Mouse (Mus musculus) hindbrain, embryonic 11.5 days (tissue): ENCODE results near the gene Mrpl47. TPM values are rescaled to one million over a fixed set of nuclear protein-coding genes. Genes with fewer than 3 reads are reported as not detected.
A peak's percentile ranks its signal among the peaks of the same experiment; 100 is the strongest.
"Not testable (repeated sequence)": the region's sequence is repeated elsewhere in the genome, so short reads cannot be mapped to it uniquely, and the experiment has no call there.

Source experiments
- ATAC-seq: fragments of 200-750 bp; cut with Nextera tagmentation; 2 replicates; pipeline ENCODE4 v1.8.0; 2017; ENCODE audit warnings: mild to moderate bottlenecking, moderate TSS enrichment, moderate library complexity; ENCODE audit not compliant: low FRiP score
- DNase-seq: peaks from one replicate; pipeline ENCODE4 v3.0.0-alpha.2; 2015; ENCODE audit warnings: low spot score
- H3K27ac ChIP-seq: fragments of 300-500 bp; sonication (generic); 2 replicates; pipeline ENCODE4 v1.5.1; 2014; ENCODE audit warnings: mild to moderate bottlenecking, low read depth, low read length
- H3K27me3 ChIP-seq: fragments of 300-500 bp; sonication (generic); 2 replicates; pipeline ENCODE4 v1.6.1; 2014; ENCODE audit warnings: mild to moderate bottlenecking, low read length, moderate library complexity, mixed read lengths; ENCODE audit not compliant: control insufficient read depth, insufficient read depth
- H3K36me3 ChIP-seq: fragments of 300-500 bp; sonication (generic); 2 replicates; pipeline ENCODE4 v1.6.1; 2014; ENCODE audit warnings: mild to moderate bottlenecking, low read length, moderate library complexity, mixed read lengths; ENCODE audit not compliant: control insufficient read depth, insufficient read depth
- H3K4me1 ChIP-seq: fragments of 300-500 bp; sonication (generic); replicated peaks from 2 replicates; pipeline ENCODE4 v1.6.1; 2014; ENCODE audit warnings: low read length, mixed read lengths; ENCODE audit not compliant: control insufficient read depth, insufficient read depth
- H3K4me2 ChIP-seq: fragments of 300-500 bp; sonication (generic); replicated peaks from 2 replicates; pipeline ENCODE4 v1.6.1; 2014; ENCODE audit warnings: mild to moderate bottlenecking, low read depth, low read length
- H3K4me3 ChIP-seq: fragments of 300-500 bp; sonication (generic); 2 replicates; pipeline ENCODE4 v1.5.1; 2014; ENCODE audit warnings: low read depth, low read length
- H3K9ac ChIP-seq: fragments of 300-500 bp; sonication (generic); 2 replicates; pipeline ENCODE4 v1.6.1; 2014; ENCODE audit warnings: low read depth, low read length
- H3K9me3 ChIP-seq: fragments of 300-500 bp; sonication (generic); 2 replicates; pipeline ENCODE4 v1.6.1; 2016; ENCODE audit warnings: low read length; ENCODE audit not compliant: control insufficient read depth
- WGBS: fragments of 180-500 bp; shearing (Covaris S2); extraction: QIAGEN DNeasy Blood & Tissue Kit; methylation state at CpG from one replicate; pipeline ENCODE4 v1.1.7; 2014; 5-methylcytosine and 5-hydroxymethylcytosine counted together
- polyA plus RNA-seq: library from polyadenylated mRNA; unstranded; fragments of >200 nt; fragmentation: Nextera tagmentation; extraction: Ambion mirVana; gene quantifications from 2 replicates; pipeline ENCODE4 v1.2.1, GENCODE M21; 2014

Gene Mrpl47
- polyA plus RNA-seq: 45.7 and 45.8 TPM in 2 replicates

- Histone ChIP-seq H3K9me3 (no peaks in the 10 kb centered on the region), H3K9ac (peak within 1 kb of the TSS; percentile 76), H3K4me1 (no peaks in the 10 kb centered on the region), H3K4me2 (peak within 1 kb of the TSS; percentile 75), H3K27me3 (no peaks in the 10 kb centered on the region), H3K36me3 (no peaks in the 10 kb centered on the region), H3K27ac (peak within 1 kb of the TSS; percentile 76), H3K4me3 (peak within 1 kb of the TSS; percentile 91)
- WGBS: under 1% methylated on average over 31 of the region's 31 CpGs
- peak; percentile 69; the same call in 1 of the 2 replicates for ATAC-seq
- DNase-seq: no peak
Observed at GRCm38 (mm10) chr3:32737172-32737655, at the start of gene Mrpl47. Mrpl47 (minus strand) TSS chr3:32737605.

GRCm38 (mm10) chr3:32770781-32771180 is 33.4 kb upstream of the Mrpl47 start:
- Histone ChIP-seq H3K36me3 (no peaks in the 10 kb centered on the region), H3K4me3 (no peak overlapping the region), H3K27me3 (no peaks in the 10 kb centered on the region), H3K9ac (no peak overlapping the region), H3K4me2 (no peak overlapping the region), H3K27ac (no peak overlapping the region), H3K9me3 (no peaks in the 10 kb centered on the region), H3K4me1 (no peaks in the 10 kb centered on the region)
- 68% methylated on average over 2 of the region's 2 CpGs for WGBS
- no peak for ATAC-seq
- DNase-seq: no peak

GRCm38 (mm10) chr3:32763902-32764301 is 26.5 kb upstream of the Mrpl47 start:
- no peak for DNase-seq
- H3K4me3 ChIP-seq: no peak overlapping the region
- H3K27me3 ChIP-seq: no peaks in the 10 kb centered on the region
- no peak overlapping the region for H3K27ac ChIP-seq
- 46% methylated on average over 7 of the region's 7 CpGs for WGBS
- no peak for ATAC-seq
- H3K9me3 ChIP-seq: no peaks in the 10 kb centered on the region
- H3K4me2 ChIP-seq: no peak overlapping the region
- no peak overlapping the region for H3K9ac ChIP-seq
- no peaks in the 10 kb centered on the region for H3K36me3 ChIP-seq
- no peaks in the 10 kb centered on the region for H3K4me1 ChIP-seq

GRCm38 (mm10) chr3:32762962-32763361 is 25.6 kb upstream of the Mrpl47 start:
- Histone ChIP-seq H3K4me3 (no peak overlapping the region), H3K27me3 (no peaks in the 10 kb centered on the region), H3K4me1 (no peaks in the 10 kb centered on the region), H3K27ac (no peak overlapping the region), H3K4me2 (no peak overlapping the region), H3K9me3 (no peaks in the 10 kb centered on the region), H3K36me3 (no peaks in the 10 kb centered on the region), H3K9ac (no peak overlapping the region)
- no peak for ATAC-seq
- 58% methylated on average over 8 of the region's 8 CpGs for WGBS
- DNase-seq: no peak

GRCm38 (mm10) chr3:32759212-32759611 is 21.8 kb upstream of the Mrpl47 start:
- Histone ChIP-seq H3K27ac (no peak overlapping the region), H3K9ac (no peak overlapping the region), H3K4me3 (no peak overlapping the region), H3K36me3 (no peaks in the 10 kb centered on the region), H3K4me2 (no peak overlapping the region), H3K4me1 (no peaks in the 10 kb centered on the region), H3K27me3 (no peaks in the 10 kb centered on the region), H3K9me3 (no peaks in the 10 kb centered on the region)
- WGBS: 77% methylated on average over 5 of the region's 5 CpGs
- DNase-seq (no peak), ATAC-seq (no peak)

- ATAC-seq: no peak
- Histone ChIP-seq H3K27me3 (no peaks in the 10 kb centered on the region), H3K4me2 (no peak overlapping the region), H3K9ac (no peak overlapping the region), H3K4me3 (no peak overlapping the region), H3K9me3 (no peaks in the 10 kb centered on the region), H3K4me1 (no peaks in the 10 kb centered on the region), H3K27ac (no peak overlapping the region), H3K36me3 (peaks cover 3% of the 10 kb centered on the region; the same call in 1 of the 2 replicates)
- no peak for DNase-seq
- 94% methylated on average over 3 of the region's 3 CpGs for WGBS
Observed at GRCm38 (mm10) chr3:32754384-32754915, 17.0 kb upstream of the Mrpl47 start.

GRCm38 (mm10) chr3:32749820-32750579 is 12.6 kb upstream of the Mrpl47 start:
- H3K4me3 ChIP-seq: no peak overlapping the region
- H3K9ac ChIP-seq: no peak overlapping the region
- no peaks in the 10 kb centered on the region for H3K4me1 ChIP-seq
- no peaks in the 10 kb centered on the region for H3K27me3 ChIP-seq
- peaks cover 7% of the 10 kb centered on the region for H3K36me3 ChIP-seq
- 86% methylated on average over 4 of the region's 4 CpGs for WGBS
- DNase-seq: no peak
- ATAC-seq: no peak
- H3K4me2 ChIP-seq: no peak overlapping the region
- no peaks in the 10 kb centered on the region for H3K9me3 ChIP-seq
- H3K27ac ChIP-seq: no peak overlapping the region

- H3K4me2 ChIP-seq: no peak overlapping the region
- no peaks in the 10 kb centered on the region for H3K27me3 ChIP-seq
- ATAC-seq (no peak), DNase-seq (no peak)
- no peak overlapping the region for H3K4me3 ChIP-seq
- peaks cover 5% of the 10 kb centered on the region for H3K36me3 ChIP-seq
- WGBS: 94% methylated on average over 9 of the region's 9 CpGs
- no peaks in the 10 kb centered on the region for H3K4me1 ChIP-seq
- no peaks in the 10 kb centered on the region for H3K9me3 ChIP-seq
- H3K27ac ChIP-seq: no peak overlapping the region
- H3K9ac ChIP-seq: no peak overlapping the region
Observed at GRCm38 (mm10) chr3:32748384-32748783, 11.0 kb upstream of the Mrpl47 start.

- H3K36me3 ChIP-seq: not testable (repeated sequence)
Observed at GRCm38 (mm10) chr3:32745426-32745825, 8.0 kb upstream of the Mrpl47 start.

More at GRCm38 (mm10) chr3:32745426-32745825, 8.0 kb upstream of the Mrpl47 start:
- not testable (repeated sequence) for DNase-seq, H3K4me1 ChIP-seq, H3K27ac ChIP-seq, H3K4me3 ChIP-seq, H3K27me3 ChIP-seq, H3K9ac ChIP-seq, H3K9me3 ChIP-seq, H3K4me2 ChIP-seq, ATAC-seq
